Mouse (Mus musculus): ENCODE results near the gene Olfr55. TPM values are rescaled to one million over a fixed set of nuclear protein-coding genes. Genes with fewer than 3 reads are reported as not detected.

Olfr55 gene
- not detected for polyA plus RNA-seq (2014; fragmentation: Illumina TruSeq; extraction: RNeasy Lipid Tissue Mini Kit (QIAGEN cat#74804); ENCODE audit: low replicate concordance)

GRCm38 (mm10) chr17:33168147-33168546 lies at the start of gene Olfr55:
Gene Olfr55 (plus strand): TSS chr17:33168447.

GRCm38 (mm10) chr17:33139261-33139820 lies 28.9 kb upstream of the Olfr55 start, which contains the start of gene Morc2b:
Gene Morc2b (minus strand): TSS chr17:33139683.

DNA sequence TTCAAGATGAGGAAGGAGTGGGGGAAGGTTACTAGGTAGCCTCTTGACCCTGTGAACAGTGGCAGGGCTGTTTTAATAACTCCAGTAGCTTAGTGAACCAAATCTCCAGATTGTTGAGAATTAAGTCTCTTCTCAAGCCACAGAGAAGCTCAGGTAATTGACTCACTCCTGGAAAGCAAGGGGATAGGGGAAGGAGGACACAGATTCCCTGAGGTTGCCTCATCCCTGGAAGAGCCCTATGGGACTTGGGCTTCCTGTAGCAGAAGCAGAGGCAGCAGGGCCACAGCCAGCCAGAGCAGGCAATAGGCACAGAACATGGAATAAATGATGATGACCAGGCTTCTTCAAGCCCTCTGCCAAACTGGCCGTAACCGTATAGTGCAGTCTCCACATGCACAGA lies 22.8 kb downstream of the Olfr55 start, which contains the start of gene Olfr239:
Olfr239 (plus strand) TSS at position 301 of the 400 bp plus-strand sequence.

GRCm38 (mm10) chr17:33221590-33221989 lies 53.3 kb downstream of the Olfr55 start, which contains the start of gene Olfr1564:
Gene Olfr1564 (minus strand): TSS chr17:33221690.

Other genes with a start within 250 kb of the Olfr55 start
- gene Cyp4f13, start 221.0 kb upstream of the Olfr55 start, polyA plus RNA-seq (2014; fragmentation: Illumina TruSeq; extraction: RNeasy Lipid Tissue Mini Kit (QIAGEN cat#74804); ENCODE audit: low replicate concordance), result 20.6 TPM
- 25.8 TPM for gene Zfp472, start 202.6 kb upstream of the Olfr55 start, polyA plus RNA-seq (2014; fragmentation: Illumina TruSeq; extraction: RNeasy Lipid Tissue Mini Kit (QIAGEN cat#74804); ENCODE audit: low replicate concordance)
- 22.3 TPM for gene Zfp952, start 175.3 kb upstream of the Olfr55 start, polyA plus RNA-seq (2014; fragmentation: Illumina TruSeq; extraction: RNeasy Lipid Tissue Mini Kit (QIAGEN cat#74804); ENCODE audit: low replicate concordance)
- 9.6 TPM for gene Zfp763, start 135.0 kb upstream of the Olfr55 start, polyA plus RNA-seq (2014; fragmentation: Illumina TruSeq; extraction: RNeasy Lipid Tissue Mini Kit (QIAGEN cat#74804); ENCODE audit: low replicate concordance)
- gene 4921501E09Rik, start 100.4 kb upstream of the Olfr55 start, polyA plus RNA-seq (2014; fragmentation: Illumina TruSeq; extraction: RNeasy Lipid Tissue Mini Kit (QIAGEN cat#74804); ENCODE audit: low replicate concordance), result not detected
- gene Zfp563, start 79.1 kb upstream of the Olfr55 start, polyA plus RNA-seq (2014; fragmentation: Illumina TruSeq; extraction: RNeasy Lipid Tissue Mini Kit (QIAGEN cat#74804); ENCODE audit: low replicate concordance), result 15.7 TPM
- gene Morc2b, start 28.8 kb upstream of the Olfr55 start, polyA plus RNA-seq (2014; fragmentation: Illumina TruSeq; extraction: RNeasy Lipid Tissue Mini Kit (QIAGEN cat#74804); ENCODE audit: low replicate concordance), result not detected
- not detected for gene Olfr239, start 22.9 kb downstream of the Olfr55 start, polyA plus RNA-seq (2014; fragmentation: Illumina TruSeq; extraction: RNeasy Lipid Tissue Mini Kit (QIAGEN cat#74804); ENCODE audit: low replicate concordance)
- not detected for gene Olfr1564, start 53.2 kb downstream of the Olfr55 start, polyA plus RNA-seq (2014; fragmentation: Illumina TruSeq; extraction: RNeasy Lipid Tissue Mini Kit (QIAGEN cat#74804); ENCODE audit: low replicate concordance)
- 30.9 TPM for gene Zfp955a, start 86.7 kb downstream of the Olfr55 start, polyA plus RNA-seq (2014; fragmentation: Illumina TruSeq; extraction: RNeasy Lipid Tissue Mini Kit (QIAGEN cat#74804); ENCODE audit: low replicate concordance)
- gene Olfr63, start 96.2 kb downstream of the Olfr55 start, polyA plus RNA-seq (2014; fragmentation: Illumina TruSeq; extraction: RNeasy Lipid Tissue Mini Kit (QIAGEN cat#74804); ENCODE audit: low replicate concordance), result not detected
- 19.1 TPM for gene Zfp955b, start 121.1 kb downstream of the Olfr55 start, polyA plus RNA-seq (2014; fragmentation: Illumina TruSeq; extraction: RNeasy Lipid Tissue Mini Kit (QIAGEN cat#74804); ENCODE audit: low replicate concordance)
- gene Zfp81, start 190.4 kb downstream of the Olfr55 start, polyA plus RNA-seq (2014; fragmentation: Illumina TruSeq; extraction: RNeasy Lipid Tissue Mini Kit (QIAGEN cat#74804); ENCODE audit: low replicate concordance), result 22.9 TPM
- 45.3 TPM for gene Zfp101, start 226.2 kb downstream of the Olfr55 start, polyA plus RNA-seq (2014; fragmentation: Illumina TruSeq; extraction: RNeasy Lipid Tissue Mini Kit (QIAGEN cat#74804); ENCODE audit: low replicate concordance)